Mouse (Mus musculus) Patski (cell line): ENCODE measurements around the gene Per1. TPM values are rescaled to one million over a fixed set of nuclear protein-coding genes. Genes with fewer than 3 reads are reported as not detected.

Source experiments
- ATAC-seq: fragments of 100-300 bp; one replicate; pipeline ENCODE4 v1.8.0; 2021
- CTCF ChIA-PET: fragments of 350-600 bp; sonication (Branson Sonifier 250); formaldehyde crosslinking; loops from one replicate; lab custom pipeline; 2022; ENCODE audit warnings: inconsistent platforms; lab: Charles Lee
- POLR2A ChIA-PET: fragments of 350-600 bp; sonication (Branson Sonifier 250); formaldehyde crosslinking; loops from one replicate; lab custom pipeline; 2022; ENCODE audit warnings: antibody characterized with exemption, inconsistent platforms; lab: Charles Lee
- DNase-seq: peaks from one replicate; pipeline ENCODE4 v3.0.0-alpha.2; 2011; ENCODE audit warnings: low read depth, low spot score
- H3K27me3 ChIP-seq: fragments of 371-371 bp; one replicate; pipeline ENCODE4 v1.5.1; 2021
- CTCF ChIP-seq: fragments of 100-300 bp; IDR thresholded peaks from one replicate; pipeline ENCODE4 v1.5.1; 2021
- in situ Hi-C: fragments of 300-500 bp; cut with MboI; formaldehyde crosslinking; loops from 3 replicates; pipeline ENCODE4 v1.11.1; 2018; ENCODE audit warnings: low pct_unique_long_range_greater_than_20kb, mixed read lengths
- polyA plus RNA-seq: library from polyadenylated mRNA; unstranded; gene quantifications from one replicate; pipeline ENCODE4 v1.2.3, GENCODE M21; 2021

Per1 gene
- polyA plus RNA-seq, 1 experiment from 2014 or later, result 10.8 TPM

- no peaks in the 10 kb centered on the region for H3K27me3 ChIP-seq
- ATAC-seq (no peak), DNase-seq (no peak)
- ChIA-PET CTCF (interaction anchor here (0.9 to 1.1 kb wide), 3 partner anchors 21 to 51 kb away, joined by 3 to 4 read pairs (median 3); partner anchors contain the start of gene 9130213A22Rik), POLR2A (interaction anchor here (1.7 kb wide), 1 partner anchor 51 kb away, joined by 9 read pairs; the partner anchor contains the start of gene 9130213A22Rik)
- no peak for TF ChIP-seq CTCF
- in situ Hi-C loops, result no loop called here
These were observed 23.8 kb upstream of the Per1 start for GRCm38 (mm10) chr11:69071262-69071661.

- no peak for TF ChIP-seq CTCF
- ATAC-seq (no peak), DNase-seq (no peak)
- in situ Hi-C loops, result no loop called here
- ChIA-PET POLR2A (interaction anchor here (1.3 to 2.0 kb wide), 4 partner anchors 12 to 50 kb away, joined by 4 to 9 read pairs (median 6); partner anchors contain the start of genes 9130213A22Rik, Borcs6 and Per1), CTCF (interaction anchor here (4.4 kb wide), 1 partner anchor 20 kb away, joined by 13 read pairs; no protein-coding TSS in a partner anchor)
- no peaks in the 10 kb centered on the region for H3K27me3 ChIP-seq
These were observed 22.8 kb upstream of the Per1 start for GRCm38 (mm10) chr11:69072234-69072633.

- no peak for ATAC-seq
- ChIA-PET CTCF (interaction anchor here (0.8 to 4.4 kb wide), 3 partner anchors 20 to 51 kb away, joined by 4 to 13 read pairs (median 7); partner anchors contain the start of gene 9130213A22Rik), POLR2A (interaction anchor here (1.3 to 2.0 kb wide), 5 partner anchors 13 to 49 kb away, joined by 4 to 9 read pairs (median 7); partner anchors contain the start of genes 9130213A22Rik, Borcs6 and Per1)
These were observed 22.4 kb upstream of the Per1 start for GRCm38 (mm10) chr11:69072666-69073064.

DNA sequence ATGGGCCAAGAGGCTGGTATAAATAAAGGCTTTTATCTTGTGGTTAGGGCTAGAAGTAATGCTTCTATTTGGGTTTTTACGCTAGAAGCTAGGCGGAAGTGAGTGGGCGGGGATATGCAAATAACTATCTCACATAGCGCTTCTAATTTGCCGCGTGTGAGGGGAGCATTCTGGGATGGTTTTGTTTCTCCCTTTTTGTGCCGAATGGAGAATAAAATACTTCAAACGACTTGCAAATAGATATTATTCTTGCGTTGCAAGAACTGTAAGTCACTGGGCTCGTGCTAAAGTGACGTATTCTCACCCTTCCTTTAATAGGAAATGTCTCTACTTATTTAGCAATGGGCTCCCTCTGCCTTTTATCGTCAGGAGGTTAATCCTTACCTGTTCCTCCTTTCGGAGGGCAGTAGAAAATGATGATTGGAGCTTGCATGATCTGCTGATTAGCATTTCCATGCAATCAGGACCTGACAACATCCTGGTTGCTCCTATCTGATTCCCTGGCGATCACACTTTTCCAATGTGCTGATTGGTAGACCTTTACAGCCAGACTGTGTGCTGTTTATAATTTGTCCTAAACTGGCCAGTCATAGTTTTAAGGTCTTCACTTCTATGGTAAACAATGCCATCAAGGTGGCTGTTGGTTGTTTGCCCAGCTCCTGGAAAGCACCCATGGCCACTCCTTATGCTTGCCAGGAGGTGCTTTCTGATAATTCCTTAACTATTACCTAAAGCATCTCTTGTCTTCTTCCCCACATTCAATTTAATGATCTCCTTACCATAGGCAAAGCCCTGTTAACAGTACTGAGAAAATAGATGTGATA lies 21.7 kb upstream of the Per1 start:
- no peaks in the 10 kb centered on the region for H3K27me3 ChIP-seq
- DNase-seq (peak; percentile 94), ATAC-seq (peak; percentile 70)
- ChIA-PET CTCF (interaction anchor here (0.8 to 4.4 kb wide), 3 partner anchors 19 to 50 kb away, joined by 4 to 13 read pairs (median 7); partner anchors contain the start of gene 9130213A22Rik), POLR2A (interaction anchor here (0.5 to 2.0 kb wide), 6 partner anchors 13 to 52 kb away, joined by 4 to 9 read pairs (median 6); partner anchors contain the start of genes 9130213A22Rik, Borcs6 and Per1)
- in situ Hi-C loops, result no loop called here
- TF ChIP-seq CTCF, result no peak

More at GRCm38 (mm10) chr11:69072666-69073064, 22.4 kb upstream of the Per1 start:
- no peak for DNase-seq
- H3K27me3 ChIP-seq, result no peaks in the 10 kb centered on the region
- in situ Hi-C loops, result no loop called here
- TF ChIP-seq CTCF, result no peak

GRCm38 (mm10) chr11:69073951-69074775 lies 20.9 kb upstream of the Per1 start:
- DNase-seq (no peak), ATAC-seq (no peak)
- ChIA-PET CTCF (interaction anchor here (1.8 to 4.4 kb wide), 2 partner anchors 19 to 47 kb away, joined by 7 to 13 read pairs; partner anchors contain the start of gene 9130213A22Rik), POLR2A (interaction anchor here (0.5 to 2.0 kb wide), 4 partner anchors 13 to 51 kb away, joined by 4 to 9 read pairs (median 8); partner anchors contain the start of genes 9130213A22Rik and Borcs6)
- H3K27me3 ChIP-seq, result no peaks in the 10 kb centered on the region
- no peak for TF ChIP-seq CTCF
- in situ Hi-C loops, result no loop called here

DNA sequence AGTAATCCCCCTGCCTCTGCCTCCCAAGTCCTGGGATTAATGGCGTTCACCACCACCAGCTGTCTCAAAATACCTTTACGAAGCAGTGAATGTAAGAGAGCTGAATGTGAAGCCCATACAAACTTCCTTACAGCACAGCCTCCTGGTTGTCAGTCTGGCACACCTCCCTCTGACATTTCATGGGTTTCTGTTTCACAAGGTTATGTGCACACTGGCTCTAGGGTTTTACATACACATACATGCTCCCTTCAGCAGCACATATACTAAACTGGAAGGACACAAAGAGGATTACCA lies 20.3 kb upstream of the Per1 start:
- CTCF ChIA-PET, result interaction anchor here (4.4 kb wide), 1 partner anchor 18 kb away, joined by 13 read pairs; no protein-coding TSS in a partner anchor
- H3K27me3 ChIP-seq, result no peaks in the 10 kb centered on the region
- no peak for TF ChIP-seq CTCF
- POLR2A ChIA-PET, result no interaction called here
- in situ Hi-C loops, result loop anchor here (25.0 kb wide), 1 partner anchor 913 kb away; the partner anchor contains the start of genes Ctdnep1, Elp5, Gabarap and Phf23
- DNase-seq (no peak), ATAC-seq (no peak)

GRCm38 (mm10) chr11:69075764-69076479 lies 19.1 kb upstream of the Per1 start:
- no peak for TF ChIP-seq CTCF
- ATAC-seq (no peak), DNase-seq (no peak)
- POLR2A ChIA-PET, result interaction anchor here (0.7 to 1.1 kb wide), 2 partner anchors 12 to 15 kb away, joined by 3 read pairs; partner anchors contain the start of gene Vamp2
- in situ Hi-C loops, result loop anchor here (25.0 kb wide), 1 partner anchor 911 kb away; the partner anchor contains the start of genes Ctdnep1, Elp5, Gabarap and Phf23
- CTCF ChIA-PET, result interaction anchor here (0.9 to 4.4 kb wide), 5 partner anchors 9 to 49 kb away, joined by 3 to 13 read pairs (median 3); no protein-coding TSS in a partner anchor
- H3K27me3 ChIP-seq, result no peaks in the 10 kb centered on the region

DNA sequence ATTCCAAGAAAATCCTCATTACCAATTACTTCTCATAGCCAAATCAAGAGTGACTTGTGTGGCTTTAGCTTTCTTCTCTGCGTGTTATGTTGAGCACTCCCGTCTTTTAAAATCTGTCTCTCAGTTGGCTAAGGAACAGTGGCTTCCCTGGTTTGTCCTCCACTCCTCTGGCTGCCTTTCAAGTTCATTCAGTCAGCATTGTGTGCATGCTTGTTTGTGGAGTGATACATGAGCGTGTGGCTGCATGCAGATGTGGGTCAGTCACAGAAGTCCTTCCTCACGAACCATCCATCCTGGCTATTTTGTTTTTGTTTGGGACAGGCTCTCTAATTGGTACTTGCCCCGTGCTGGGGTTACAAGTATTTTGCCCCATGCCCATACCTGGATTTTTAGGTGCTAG lies 18.4 kb upstream of the Per1 start:
- no peak for ATAC-seq
- in situ Hi-C loops, result loop anchor here (25.0 kb wide), 1 partner anchor 911 kb away; the partner anchor contains the start of genes Ctdnep1, Elp5, Gabarap and Phf23
- no peak for TF ChIP-seq CTCF
- ChIA-PET CTCF (interaction anchor here (0.9 to 4.4 kb wide), 4 partner anchors 9 to 48 kb away, joined by 3 to 13 read pairs (median 4); no protein-coding TSS in a partner anchor), POLR2A (interaction anchor here (0.7 kb wide), 1 partner anchor 14 kb away, joined by 3 read pairs; no protein-coding TSS in a partner anchor)
- no peaks in the 10 kb centered on the region for H3K27me3 ChIP-seq
- no peak for DNase-seq

GRCm38 (mm10) chr11:69077316-69077715 lies 17.7 kb upstream of the Per1 start:
- no peak for DNase-seq
- H3K27me3 ChIP-seq, result no peaks in the 10 kb centered on the region
- ChIA-PET CTCF (interaction anchor here (0.7 to 1.5 kb wide), 4 partner anchors 9 to 48 kb away, joined by 3 to 5 read pairs (median 3); no protein-coding TSS in a partner anchor), POLR2A (no interaction called here)
- no peak for TF ChIP-seq CTCF
- no peak for ATAC-seq
- in situ Hi-C loops, result loop anchor here (25.0 kb wide), 1 partner anchor 910 kb away; the partner anchor contains the start of genes Ctdnep1, Elp5, Gabarap and Phf23
